Mouse (Mus musculus) olfactory bulb, adult 2 months (tissue): ENCODE measurements around the gene Lamc2.

ENCODE experiments used
- CTCF ChIP-seq: fragments of 200-500 bp; IDR thresholded peaks from 2 replicates; pipeline ENCODE4 v1.5.1; 2012; ENCODE audit warnings: low read depth, mild to moderate bottlenecking, low read length, moderate library complexity; ENCODE audit not compliant: insufficient read depth
- POLR2A ChIP-seq: fragments of 200-500 bp; IDR thresholded peaks from 2 replicates; pipeline ENCODE4 v1.6.1; 2012; ENCODE audit warnings: mild to moderate bottlenecking, low read depth, low read length, moderate library complexity; ENCODE audit not compliant: insufficient read depth

DNA sequence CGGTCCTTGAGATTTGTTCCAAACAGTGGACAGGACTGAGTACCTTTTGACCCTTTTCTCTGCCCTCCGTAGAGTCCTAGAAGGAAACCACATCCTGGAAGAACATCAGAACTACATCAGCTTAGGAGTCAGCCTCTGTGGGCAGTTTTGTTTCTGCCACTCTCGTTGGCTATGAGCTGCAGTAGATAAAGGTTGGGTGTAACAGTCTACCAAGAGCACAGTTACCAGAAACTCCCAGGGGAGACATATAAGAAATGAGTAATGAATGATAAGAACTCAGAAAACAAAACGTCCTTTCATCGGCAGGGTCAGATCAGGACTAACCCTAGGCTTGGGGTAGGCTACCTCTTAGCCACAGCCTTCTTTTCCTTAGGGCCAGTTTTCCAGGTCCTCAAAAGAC is 64.9 kb downstream of the Lamc2 start:
- TF ChIP-seq CTCF (no peak), POLR2A (no peak)
